Mouse (Mus musculus): Measurements from ENCODE around the gene Ankrd44. TPM values are rescaled to one million over a fixed set of nuclear protein-coding genes. Genes with fewer than 3 reads are reported as not detected.

Ankrd44 gene
- polyA plus RNA-seq, 1 experiment: 18.6 TPM

- Histone ChIP-seq H3K4me3 (replicated peaks; ENCODE audit: insufficient read depth, low read depth, low read length) (no peak overlapping the region), H3K27me3 (ENCODE audit: control insufficient read depth, insufficient read depth, low read length) (no peaks in the 10 kb centered on the region), H3K4me1 (ENCODE audit: control insufficient read depth, insufficient read depth, low read length) (no peaks in the 10 kb centered on the region), H3K27ac (ENCODE audit: insufficient read depth, low read length) (no peak overlapping the region)
- WGBS: 94% methylated on average over 2 of the region's 2 CpGs
- no peak for DNase-seq
- TF ChIP-seq CTCF (IDR thresholded peaks at IDR 0.05; ENCODE audit: borderline replicate concordance, insufficient read depth, low read depth, low read length): no peak
- no peak for TF ChIP-seq POLR2A (IDR thresholded peaks at IDR 0.05; ENCODE audit: borderline replicate concordance, insufficient read depth, low read length)
Observed at GRCm38 (mm10) chr1:54637340-54637739, 288.8 kb downstream of the Ankrd44 start.

DNA sequence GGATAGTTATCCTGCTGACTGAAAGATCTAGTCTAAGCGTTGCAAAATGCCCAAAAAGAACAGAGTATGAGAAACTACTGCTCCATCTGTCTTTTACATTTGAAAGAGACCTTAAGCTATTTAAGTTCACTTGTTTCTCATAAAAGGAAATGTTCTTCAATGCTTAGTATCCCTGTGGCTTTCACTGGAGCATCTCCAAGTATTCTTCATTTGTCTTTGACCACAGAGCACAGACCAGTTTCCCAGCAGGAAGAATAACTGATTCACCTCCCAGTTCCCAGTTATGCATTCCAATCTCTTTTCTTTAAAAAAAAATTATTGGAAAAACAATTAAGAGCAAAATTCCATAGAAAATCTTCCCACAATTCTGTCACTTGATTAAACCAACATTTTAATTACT is 297.1 kb downstream of the Ankrd44 start:
- WGBS: 40% methylated on average over 1 of the region's 1 CpGs
- no peak for DNase-seq
- H3K4me3 ChIP-seq (replicated peaks; ENCODE audit: insufficient read depth, low read depth, low read length): no peak overlapping the region
- no peaks in the 10 kb centered on the region for H3K4me1 ChIP-seq (ENCODE audit: control insufficient read depth, insufficient read depth, low read length)
- no peak for TF ChIP-seq POLR2A (IDR thresholded peaks at IDR 0.05; ENCODE audit: borderline replicate concordance, insufficient read depth, low read length)
- no peak for TF ChIP-seq CTCF (IDR thresholded peaks at IDR 0.05; ENCODE audit: borderline replicate concordance, insufficient read depth, low read depth, low read length)
- H3K27ac ChIP-seq (ENCODE audit: insufficient read depth, low read length): no peak overlapping the region
- H3K27me3 ChIP-seq (ENCODE audit: control insufficient read depth, insufficient read depth, low read length): no peaks in the 10 kb centered on the region

- Histone ChIP-seq H3K4me1 (ENCODE audit: control insufficient read depth, insufficient read depth, low read length) (no peaks in the 10 kb centered on the region), H3K27ac (ENCODE audit: insufficient read depth, low read length) (no peak overlapping the region), H3K4me3 (replicated peaks; ENCODE audit: insufficient read depth, low read depth, low read length) (no peak overlapping the region), H3K27me3 (ENCODE audit: control insufficient read depth, insufficient read depth, low read length) (no peaks in the 10 kb centered on the region)
- TF ChIP-seq POLR2A (IDR thresholded peaks at IDR 0.05; ENCODE audit: borderline replicate concordance, insufficient read depth, low read length) (no peak), CTCF (IDR thresholded peaks at IDR 0.05; ENCODE audit: borderline replicate concordance, insufficient read depth, low read depth, low read length) (no peak)
- WGBS: 52% methylated on average over 6 of the region's 6 CpGs
- no peak for DNase-seq
Observed at GRCm38 (mm10) chr1:54614963-54615362, 311.2 kb downstream of the Ankrd44 start.

- TF ChIP-seq CTCF (IDR thresholded peaks at IDR 0.05; ENCODE audit: borderline replicate concordance, insufficient read depth, low read depth, low read length): no peak
- TF ChIP-seq POLR2A (IDR thresholded peaks at IDR 0.05; ENCODE audit: borderline replicate concordance, insufficient read depth, low read length): no peak
Observed at GRCm38 (mm10) chr1:54612344-54612743, 313.8 kb downstream of the Ankrd44 start.

DNA sequence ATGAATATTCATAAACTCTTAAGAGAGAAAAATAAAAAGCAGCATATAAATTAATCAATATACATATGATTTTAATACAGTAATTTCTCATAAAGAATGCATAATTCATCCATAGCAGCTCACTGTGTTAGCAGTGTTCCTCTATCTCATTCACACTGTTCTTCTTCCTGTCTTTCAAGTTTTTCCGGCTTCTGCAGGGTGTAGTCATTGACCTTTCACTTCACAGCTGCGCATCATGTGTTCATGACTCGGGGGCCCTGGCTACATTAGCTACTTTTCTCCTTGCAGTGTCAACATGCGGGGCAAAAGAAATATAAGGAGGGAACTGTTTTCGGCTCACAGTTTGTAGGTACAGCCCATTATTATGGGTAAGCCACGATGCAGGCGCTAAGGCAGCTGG is 314.3 kb downstream of the Ankrd44 start:
- WGBS: 73% methylated on average over 7 of the region's 7 CpGs
- Histone ChIP-seq H3K4me1 (ENCODE audit: control insufficient read depth, insufficient read depth, low read length) (no peaks in the 10 kb centered on the region), H3K27me3 (ENCODE audit: control insufficient read depth, insufficient read depth, low read length) (no peaks in the 10 kb centered on the region), H3K27ac (ENCODE audit: insufficient read depth, low read length) (no peak overlapping the region), H3K4me3 (replicated peaks; ENCODE audit: insufficient read depth, low read depth, low read length) (no peak overlapping the region)
- DNase-seq: no peak
- TF ChIP-seq CTCF (IDR thresholded peaks at IDR 0.05; ENCODE audit: borderline replicate concordance, insufficient read depth, low read depth, low read length) (no peak), POLR2A (IDR thresholded peaks at IDR 0.05; ENCODE audit: borderline replicate concordance, insufficient read depth, low read length) (no peak)

More at GRCm38 (mm10) chr1:54612344-54612743, 313.8 kb downstream of the Ankrd44 start:
- H3K27ac ChIP-seq (ENCODE audit: insufficient read depth, low read length): no peak overlapping the region
- no peaks in the 10 kb centered on the region for H3K4me1 ChIP-seq (ENCODE audit: control insufficient read depth, insufficient read depth, low read length)
- H3K4me3 ChIP-seq (replicated peaks; ENCODE audit: insufficient read depth, low read depth, low read length): no peak overlapping the region
- no peak for DNase-seq
- WGBS: 71% methylated on average over 6 of the region's 6 CpGs
- H3K27me3 ChIP-seq (ENCODE audit: control insufficient read depth, insufficient read depth, low read length): no peaks in the 10 kb centered on the region

DNA sequence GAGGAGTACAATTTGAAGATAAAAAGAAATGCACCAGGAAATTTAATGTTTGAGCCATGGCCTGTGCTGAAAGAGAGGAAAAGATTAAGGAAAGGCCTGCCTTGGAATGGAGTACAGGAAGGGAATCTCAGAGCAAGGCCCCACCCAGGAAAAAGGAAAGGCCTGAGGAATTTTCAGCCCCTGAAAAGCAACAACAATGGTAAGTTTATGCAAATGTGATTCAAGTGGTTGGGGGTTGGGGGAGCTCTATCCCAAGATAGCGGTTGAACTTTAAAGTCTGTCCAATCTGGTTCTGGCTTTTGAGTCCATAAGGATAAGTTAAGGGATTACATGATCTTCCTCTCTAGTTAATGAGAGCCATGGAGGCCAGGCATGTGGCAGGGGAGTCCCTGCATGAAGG is 319.3 kb downstream of the Ankrd44 start:
- Histone ChIP-seq H3K4me1 (ENCODE audit: control insufficient read depth, insufficient read depth, low read length) (no peaks in the 10 kb centered on the region), H3K4me3 (replicated peaks; ENCODE audit: insufficient read depth, low read depth, low read length) (no peak overlapping the region), H3K27ac (ENCODE audit: insufficient read depth, low read length) (no peak overlapping the region), H3K27me3 (ENCODE audit: control insufficient read depth, insufficient read depth, low read length) (no peaks in the 10 kb centered on the region)
- no peak for TF ChIP-seq CTCF (IDR thresholded peaks at IDR 0.05; ENCODE audit: borderline replicate concordance, insufficient read depth, low read depth, low read length)
- TF ChIP-seq POLR2A (IDR thresholded peaks at IDR 0.05; ENCODE audit: borderline replicate concordance, insufficient read depth, low read length): no peak
- WGBS: 95% methylated on average over 1 of the region's 1 CpGs
- DNase-seq: no peak

DNA sequence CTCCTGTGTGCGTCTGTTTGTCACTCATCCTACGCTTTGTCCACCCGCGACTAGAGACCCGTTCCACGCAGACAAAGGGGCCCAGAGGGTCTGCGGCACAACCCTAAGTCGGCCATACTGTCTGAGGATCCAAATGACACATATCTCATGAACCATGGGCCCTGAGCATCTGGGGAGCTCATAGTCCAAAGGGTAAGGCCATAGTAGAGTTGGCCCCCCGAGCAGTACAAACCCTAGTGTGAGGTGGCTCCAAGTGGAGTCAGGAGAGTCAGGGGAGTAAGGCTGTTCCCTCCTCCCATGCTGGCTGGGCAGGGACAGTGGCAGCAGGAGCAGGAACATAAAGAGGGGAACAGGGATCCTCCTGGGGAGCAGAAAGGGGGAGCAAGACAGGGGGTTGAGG is 324.5 kb downstream of the Ankrd44 start:
- WGBS: 94% methylated on average over 9 of the region's 9 CpGs
- Histone ChIP-seq H3K27me3 (ENCODE audit: control insufficient read depth, insufficient read depth, low read length) (no peaks in the 10 kb centered on the region), H3K4me3 (replicated peaks; ENCODE audit: insufficient read depth, low read depth, low read length) (no peak overlapping the region)

DNA sequence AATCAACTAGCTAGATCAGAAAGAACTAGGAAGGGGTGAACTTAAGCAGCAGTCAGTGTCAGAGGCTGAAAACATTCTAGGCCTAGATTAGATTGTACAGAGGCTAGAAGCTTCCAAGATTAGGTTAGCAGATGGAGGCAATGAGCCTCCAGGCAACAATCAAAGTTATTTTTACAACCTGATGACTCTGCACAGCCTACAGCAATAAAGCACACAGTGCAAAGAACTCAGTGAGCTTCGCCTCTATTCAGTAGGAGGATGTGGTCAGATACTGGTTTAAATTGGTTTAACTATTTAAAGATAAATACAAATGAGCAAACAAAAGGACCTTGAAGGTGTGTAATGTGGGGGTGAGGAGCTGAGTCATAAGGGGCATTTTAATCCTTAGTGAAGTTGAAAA is 325.9 kb downstream of the Ankrd44 start:
- no peak for TF ChIP-seq CTCF (IDR thresholded peaks at IDR 0.05; ENCODE audit: borderline replicate concordance, insufficient read depth, low read depth, low read length)
- no peaks in the 10 kb centered on the region for H3K4me1 ChIP-seq (ENCODE audit: control insufficient read depth, insufficient read depth, low read length)
- H3K27me3 ChIP-seq (ENCODE audit: control insufficient read depth, insufficient read depth, low read length): no peaks in the 10 kb centered on the region
- DNase-seq: no peak
- WGBS: 91% methylated on average over 1 of the region's 1 CpGs
- no peak overlapping the region for H3K4me3 ChIP-seq (replicated peaks; ENCODE audit: insufficient read depth, low read depth, low read length)
- no peak overlapping the region for H3K27ac ChIP-seq (ENCODE audit: insufficient read depth, low read length)

More for the DNA sequence above, 324.5 kb downstream of the Ankrd44 start:
- Histone ChIP-seq H3K27ac (ENCODE audit: insufficient read depth, low read length) (no peak overlapping the region), H3K4me1 (ENCODE audit: control insufficient read depth, insufficient read depth, low read length) (no peaks in the 10 kb centered on the region)
- no peak for DNase-seq
- TF ChIP-seq CTCF (IDR thresholded peaks at IDR 0.05; ENCODE audit: borderline replicate concordance, insufficient read depth, low read depth, low read length) (no peak), POLR2A (IDR thresholded peaks at IDR 0.05; ENCODE audit: borderline replicate concordance, insufficient read depth, low read length) (no peak)
